Mouse (Mus musculus) forebrain, postnatal 0 days (tissue): ENCODE measurements around the gene Pard3. TPM values are rescaled to one million over a fixed set of nuclear protein-coding genes. Genes with fewer than 3 reads are reported as not detected.

ENCODE experiments used
- ATAC-seq: fragments of 200-750 bp; cut with Nextera tagmentation; 2 replicates; pipeline ENCODE4 v1.8.0; 2017; ENCODE audit warnings: mild to moderate bottlenecking, moderate library complexity
- DNase-seq: peaks from one replicate; pipeline ENCODE4 v3.0.0-alpha.2; 2015
- H3K27ac ChIP-seq: fragments of 300-500 bp; sonication (generic); 2 replicates; pipeline ENCODE4 v1.5.1; 2014; ENCODE audit warnings: low read depth, mild to moderate bottlenecking, antibody characterized with exemption, low read length, moderate library complexity, mixed read lengths
- H3K27me3 ChIP-seq: fragments of 300-500 bp; sonication (generic); 2 replicates; pipeline ENCODE4 v1.6.1; 2014; ENCODE audit warnings: mild to moderate bottlenecking, low read length, mixed read lengths; ENCODE audit not compliant: insufficient read depth
- H3K36me3 ChIP-seq: fragments of 300-500 bp; sonication (generic); 2 replicates; pipeline ENCODE4 v1.6.1; 2014; ENCODE audit warnings: mild to moderate bottlenecking, moderate library complexity; ENCODE audit not compliant: insufficient read depth
- H3K4me1 ChIP-seq: fragments of 300-500 bp; sonication (generic); 2 replicates; pipeline ENCODE4 v1.6.1; 2014; ENCODE audit warnings: antibody characterized with exemption; ENCODE audit not compliant: insufficient read depth
- H3K4me2 ChIP-seq: fragments of 300-500 bp; sonication (generic); 2 replicates; pipeline ENCODE4 v1.6.1; 2014; ENCODE audit warnings: low read depth, mild to moderate bottlenecking, moderate library complexity
- H3K4me3 ChIP-seq: fragments of 300-500 bp; sonication (generic); 2 replicates; pipeline ENCODE4 v1.5.1; 2014; ENCODE audit warnings: low read depth, low read length, mixed read lengths
- H3K9ac ChIP-seq: fragments of 300-500 bp; sonication (generic); 2 replicates; pipeline ENCODE4 v1.6.1; 2014; ENCODE audit warnings: mild to moderate bottlenecking
- H3K9me3 ChIP-seq: fragments of 300-500 bp; sonication (generic); 2 replicates; pipeline ENCODE4 v1.6.1; 2016; ENCODE audit warnings: low read length
- CTCF ChIP-seq: sonication (generic); IDR thresholded peaks from 2 replicates; pipeline ENCODE4 v1.5.1; 2016; ENCODE audit warnings: antibody characterized with exemption, control low read depth, low read depth
- WGBS: fragments of 180-500 bp; shearing (Covaris S2); extraction: QIAGEN DNeasy Blood & Tissue Kit; methylation state at CpG from one replicate; pipeline ENCODE4 v1.1.7; 2014; 5-methylcytosine and 5-hydroxymethylcytosine counted together
- polyA plus RNA-seq: library from polyadenylated mRNA; unstranded; fragments of >200 nt; fragmentation: Nextera tagmentation; extraction: Ambion mirVana; gene quantifications from 2 replicates; pipeline ENCODE4 v1.2.1, GENCODE M21; 2015
- total RNA-seq: library from RNA; depleted of rRNA; stranded (reverse); fragments of >200 nt; gene quantifications from 2 replicates; pipeline ENCODE4 v1.2.3, GENCODE M21; 2014

Gene Pard3
- total and polyA plus RNA-seq, 2 experiments from 2014 or later: 11.4 to 31.0 TPM

- DNase-seq: peak; percentile 65
- TF ChIP-seq CTCF: no peak
- Histone ChIP-seq H3K27ac (peak overlapping the region; percentile 73), H3K9ac (no peak overlapping the region), H3K27me3 (no peaks in the 10 kb centered on the region), H3K4me3 (no peak overlapping the region), H3K36me3 (no peaks in the 10 kb centered on the region), H3K4me2 (peak overlapping the region; percentile 22), H3K9me3 (no peaks in the 10 kb centered on the region), H3K4me1 (peaks cover 9% of the 10 kb centered on the region; the same call in 1 of the 2 replicates)
- 36% methylated on average over 8 of the region's 8 CpGs for WGBS
- peak; percentile 49 for ATAC-seq
Observed at GRCm38 (mm10) chr8:127535192-127535845, 471.6 kb downstream of the Pard3 start.

GRCm38 (mm10) chr8:127535846-127536220 lies 472.1 kb downstream of the Pard3 start:
- H3K4me3 ChIP-seq: no peak overlapping the region
- ATAC-seq (peak; percentile 50), DNase-seq (no peak)
- WGBS: 35% methylated on average over 1 of the region's 1 CpGs
- TF ChIP-seq CTCF: no peak
- H3K36me3 ChIP-seq: no peaks in the 10 kb centered on the region
- H3K4me1 ChIP-seq: peaks cover 9% of the 10 kb centered on the region; the same call in 1 of the 2 replicates
- H3K27me3 ChIP-seq: no peaks in the 10 kb centered on the region
- H3K9ac ChIP-seq: no peak overlapping the region
- no peaks in the 10 kb centered on the region for H3K9me3 ChIP-seq
- H3K27ac ChIP-seq: no peak overlapping the region; the same call in 1 of the 2 replicates
- H3K4me2 ChIP-seq: 0 out of 2 replicates have a peak overlapping the region, but pooled peaks have one; percentile 22

GRCm38 (mm10) chr8:127539803-127540202 lies 476.1 kb downstream of the Pard3 start:
- DNase-seq (no peak), ATAC-seq (no peak)
- TF ChIP-seq CTCF: no peak
- no peak overlapping the region for H3K27ac ChIP-seq
- no peaks in the 10 kb centered on the region for H3K27me3 ChIP-seq
- H3K4me3 ChIP-seq: no peak overlapping the region
- H3K9ac ChIP-seq: no peak overlapping the region
- no peaks in the 10 kb centered on the region for H3K36me3 ChIP-seq
- WGBS: 97% methylated on average over 3 of the region's 3 CpGs
- no peaks in the 10 kb centered on the region for H3K9me3 ChIP-seq
- H3K4me1 ChIP-seq: 0 out of 2 replicates have a peak, but pooled peaks cover 3% of the 10 kb centered on the region
- no peak overlapping the region for H3K4me2 ChIP-seq

- TF ChIP-seq CTCF: no peak
- 0 out of 2 replicates have a peak, but pooled peaks cover 2% of the 10 kb centered on the region for H3K4me1 ChIP-seq
- WGBS: 95% methylated on average over 3 of the region's 3 CpGs
Observed at GRCm38 (mm10) chr8:127540273-127540672, 476.6 kb downstream of the Pard3 start.

GRCm38 (mm10) chr8:127542162-127542561 lies 478.5 kb downstream of the Pard3 start:
- Histone ChIP-seq H3K9me3 (no peaks in the 10 kb centered on the region), H3K4me3 (no peak overlapping the region), H3K27ac (no peak overlapping the region), H3K9ac (no peak overlapping the region), H3K36me3 (no peaks in the 10 kb centered on the region), H3K4me2 (no peak overlapping the region), H3K27me3 (no peaks in the 10 kb centered on the region), H3K4me1 (no peaks in the 10 kb centered on the region)
- WGBS: 91% methylated on average over 2 of the region's 2 CpGs
- ATAC-seq (no peak), DNase-seq (no peak)
- no peak for TF ChIP-seq CTCF

More at GRCm38 (mm10) chr8:127540273-127540672, 476.6 kb downstream of the Pard3 start:
- Histone ChIP-seq H3K4me3 (no peak overlapping the region), H3K9me3 (no peaks in the 10 kb centered on the region), H3K27ac (no peak overlapping the region), H3K9ac (no peak overlapping the region), H3K27me3 (no peaks in the 10 kb centered on the region), H3K4me2 (no peak overlapping the region), H3K36me3 (no peaks in the 10 kb centered on the region)
- ATAC-seq: no peak
- DNase-seq: no peak

GRCm38 (mm10) chr8:127543676-127544075 lies 480.0 kb downstream of the Pard3 start:
- Histone ChIP-seq H3K4me3 (no peak overlapping the region), H3K9me3 (no peaks in the 10 kb centered on the region), H3K27me3 (no peaks in the 10 kb centered on the region), H3K9ac (no peak overlapping the region), H3K4me2 (no peak overlapping the region), H3K27ac (no peak overlapping the region), H3K36me3 (no peaks in the 10 kb centered on the region), H3K4me1 (no peaks in the 10 kb centered on the region)
- TF ChIP-seq CTCF: no peak
- DNase-seq (no peak), ATAC-seq (no peak)
- WGBS: 37% methylated on average over 7 of the region's 7 CpGs

GRCm38 (mm10) chr8:127546161-127546560 lies 482.5 kb downstream of the Pard3 start:
- Histone ChIP-seq H3K9me3 (no peaks in the 10 kb centered on the region), H3K36me3 (no peaks in the 10 kb centered on the region), H3K27me3 (no peaks in the 10 kb centered on the region), H3K4me1 (no peaks in the 10 kb centered on the region), H3K27ac (no peak overlapping the region), H3K9ac (no peak overlapping the region), H3K4me3 (no peak overlapping the region), H3K4me2 (no peak overlapping the region)
- ATAC-seq (no peak), DNase-seq (no peak)
- no peak for TF ChIP-seq CTCF
- 90% methylated on average over 2 of the region's 2 CpGs for WGBS
